Mouse (Mus musculus): ENCODE data around the gene Gm21762. TPM values are rescaled to one million over a fixed set of nuclear protein-coding genes. Genes with fewer than 3 reads are reported as not detected.
"Not testable (repeated sequence)": the region's sequence is repeated elsewhere in the genome, so short reads cannot be mapped to it uniquely, and the experiment has no call there.

Gene Gm21762
- polyA plus RNA-seq (2012; fragmentation: generic; extraction: Trizol): not detected

- H3K27me3 ChIP-seq (ENCODE audit: control insufficient read depth, insufficient read depth, insufficient read length); H3K4me3 ChIP-seq; H3K79me2 ChIP-seq (ENCODE audit: control insufficient read depth, insufficient read depth); H3K4me2 ChIP-seq (ENCODE audit: low read depth); H3ac ChIP-seq (ENCODE audit: control insufficient read depth, insufficient read length); H3K36me3 ChIP-seq (ENCODE audit: control insufficient read depth, insufficient read depth): not testable (repeated sequence)
These were observed at the start of gene Gm21762 for GRCm38 (mm10) chr13:120215847-120216246. Gm21762 (minus strand) TSS chr13:120215947.

GRCm38 (mm10) chr13:120262870-120263269 is 47.1 kb upstream of the Gm21762 start, which contains the start of gene AF067061:
AF067061 (plus strand) TSS chr13:120263114.
- H3K27me3 ChIP-seq (ENCODE audit: control insufficient read depth, insufficient read depth, insufficient read length): not testable (repeated sequence)

GRCm38 (mm10) chr13:120259718-120260117 is 44.0 kb upstream of the Gm21762 start:
- not testable (repeated sequence) for H3K79me2 ChIP-seq (ENCODE audit: control insufficient read depth, insufficient read depth); H3K36me3 ChIP-seq (ENCODE audit: control insufficient read depth, insufficient read depth); H3K27me3 ChIP-seq (ENCODE audit: control insufficient read depth, insufficient read depth, insufficient read length); H3ac ChIP-seq (ENCODE audit: control insufficient read depth, insufficient read length); H3K4me3 ChIP-seq; H3K4me2 ChIP-seq (ENCODE audit: low read depth)

More at GRCm38 (mm10) chr13:120262870-120263269, 47.1 kb upstream of the Gm21762 start, which contains the start of gene AF067061:
- not testable (repeated sequence) for H3K36me3 ChIP-seq (ENCODE audit: control insufficient read depth, insufficient read depth); H3K4me2 ChIP-seq (ENCODE audit: low read depth); H3K79me2 ChIP-seq (ENCODE audit: control insufficient read depth, insufficient read depth); H3K4me3 ChIP-seq; H3ac ChIP-seq (ENCODE audit: control insufficient read depth, insufficient read length)

- H3ac ChIP-seq (ENCODE audit: control insufficient read depth, insufficient read length); H3K27me3 ChIP-seq (ENCODE audit: control insufficient read depth, insufficient read depth, insufficient read length); H3K4me3 ChIP-seq; H3K36me3 ChIP-seq (ENCODE audit: control insufficient read depth, insufficient read depth); H3K4me2 ChIP-seq (ENCODE audit: low read depth); H3K79me2 ChIP-seq (ENCODE audit: control insufficient read depth, insufficient read depth): not testable (repeated sequence)
These were observed 43.3 kb upstream of the Gm21762 start for GRCm38 (mm10) chr13:120258817-120259658.

GRCm38 (mm10) chr13:120251208-120251924 is 35.6 kb upstream of the Gm21762 start:
- not testable (repeated sequence) for H3ac ChIP-seq (ENCODE audit: control insufficient read depth, insufficient read length); H3K4me3 ChIP-seq; H3K4me2 ChIP-seq (ENCODE audit: low read depth); H3K36me3 ChIP-seq (ENCODE audit: control insufficient read depth, insufficient read depth); H3K79me2 ChIP-seq (ENCODE audit: control insufficient read depth, insufficient read depth); H3K27me3 ChIP-seq (ENCODE audit: control insufficient read depth, insufficient read depth, insufficient read length)

- H3K27me3 ChIP-seq (ENCODE audit: control insufficient read depth, insufficient read depth, insufficient read length); H3K36me3 ChIP-seq (ENCODE audit: control insufficient read depth, insufficient read depth); H3K4me2 ChIP-seq (ENCODE audit: low read depth); H3ac ChIP-seq (ENCODE audit: control insufficient read depth, insufficient read length); H3K79me2 ChIP-seq (ENCODE audit: control insufficient read depth, insufficient read depth); H3K4me3 ChIP-seq: not testable (repeated sequence)
These were observed 23.1 kb upstream of the Gm21762 start, which contains the start of gene Gm21731 for GRCm38 (mm10) chr13:120238811-120239210. Gm21731 (plus strand) TSS chr13:120239111.

GRCm38 (mm10) chr13:120232447-120233049 is 16.8 kb upstream of the Gm21762 start:
- H3ac ChIP-seq (ENCODE audit: control insufficient read depth, insufficient read length); H3K4me3 ChIP-seq; H3K4me2 ChIP-seq (ENCODE audit: low read depth); H3K27me3 ChIP-seq (ENCODE audit: control insufficient read depth, insufficient read depth, insufficient read length); H3K79me2 ChIP-seq (ENCODE audit: control insufficient read depth, insufficient read depth); H3K36me3 ChIP-seq (ENCODE audit: control insufficient read depth, insufficient read depth): not testable (repeated sequence)

- not testable (repeated sequence) for H3K27me3 ChIP-seq (ENCODE audit: control insufficient read depth, insufficient read depth, insufficient read length); H3K4me3 ChIP-seq; H3K79me2 ChIP-seq (ENCODE audit: control insufficient read depth, insufficient read depth); H3K4me2 ChIP-seq (ENCODE audit: low read depth); H3K36me3 ChIP-seq (ENCODE audit: control insufficient read depth, insufficient read depth); H3ac ChIP-seq (ENCODE audit: control insufficient read depth, insufficient read length)
These were observed 16.1 kb upstream of the Gm21762 start for GRCm38 (mm10) chr13:120231798-120232197.

GRCm38 (mm10) chr13:120223012-120223659 is 7.4 kb upstream of the Gm21762 start:
- not testable (repeated sequence) for H3K79me2 ChIP-seq (ENCODE audit: control insufficient read depth, insufficient read depth); H3K4me2 ChIP-seq (ENCODE audit: low read depth); H3K36me3 ChIP-seq (ENCODE audit: control insufficient read depth, insufficient read depth); H3K4me3 ChIP-seq; H3K27me3 ChIP-seq (ENCODE audit: control insufficient read depth, insufficient read depth, insufficient read length); H3ac ChIP-seq (ENCODE audit: control insufficient read depth, insufficient read length)

- not testable (repeated sequence) for H3K36me3 ChIP-seq (ENCODE audit: control insufficient read depth, insufficient read depth); H3K4me2 ChIP-seq (ENCODE audit: low read depth); H3K79me2 ChIP-seq (ENCODE audit: control insufficient read depth, insufficient read depth); H3K27me3 ChIP-seq (ENCODE audit: control insufficient read depth, insufficient read depth, insufficient read length); H3K4me3 ChIP-seq; H3ac ChIP-seq (ENCODE audit: control insufficient read depth, insufficient read length)
These were observed 5.2 kb upstream of the Gm21762 start for GRCm38 (mm10) chr13:120220922-120221321.

- not testable (repeated sequence) for H3K4me3 ChIP-seq; H3K79me2 ChIP-seq (ENCODE audit: control insufficient read depth, insufficient read depth); H3K36me3 ChIP-seq (ENCODE audit: control insufficient read depth, insufficient read depth); H3K4me2 ChIP-seq (ENCODE audit: low read depth); H3ac ChIP-seq (ENCODE audit: control insufficient read depth, insufficient read length); H3K27me3 ChIP-seq (ENCODE audit: control insufficient read depth, insufficient read depth, insufficient read length)
These were observed 19.4 kb downstream of the Gm21762 start for GRCm38 (mm10) chr13:120196189-120196821.

GRCm38 (mm10) chr13:120172133-120172532 is 43.6 kb downstream of the Gm21762 start, which contains the start of gene Gm21818:
Gm21818 (plus strand) TSS chr13:120172433.
- not testable (repeated sequence) for H3K36me3 ChIP-seq (ENCODE audit: control insufficient read depth, insufficient read depth); H3ac ChIP-seq (ENCODE audit: control insufficient read depth, insufficient read length); H3K27me3 ChIP-seq (ENCODE audit: control insufficient read depth, insufficient read depth, insufficient read length); H3K4me3 ChIP-seq; H3K79me2 ChIP-seq (ENCODE audit: control insufficient read depth, insufficient read depth); H3K4me2 ChIP-seq (ENCODE audit: low read depth)
